Mouse (Mus musculus) CH12.LX (cell line): ENCODE results near the gene Akap12.

Experiments
- CTCF ChIP-seq, 2 experiments: IDR thresholded peaks in 1 of 2; conservative IDR thresholded peaks in 1 of 2; 2 replicates each; pipeline ENCODE4 v1.5.1; 2011 to 2012; ENCODE audit warnings: low read depth in 2 of 2, low read length in 2 of 2, improper control_type of control experiment in 1 of 2, inconsistent platforms in 1 of 2, mild to moderate bottlenecking in 1 of 2, moderate library complexity in 1 of 2
- EP300 ChIP-seq: IDR thresholded peaks from 2 replicates; pipeline ENCODE4 v1.6.1; 2011; ENCODE audit warnings: low read length, improper control_type of control experiment
- ETS1 ChIP-seq: conservative IDR thresholded peaks from 2 replicates; pipeline ENCODE4 v1.6.1; 2012; ENCODE audit warnings: low read depth, mild to moderate bottlenecking, inconsistent platforms, low read length, improper control_type of control experiment, moderate library complexity
- JUND ChIP-seq: conservative IDR thresholded peaks from 2 replicates; pipeline ENCODE4 v1.6.1; 2011; ENCODE audit warnings: low read depth, low read length, improper control_type of control experiment
- KAT2A ChIP-seq: IDR thresholded peaks from 2 replicates; pipeline ENCODE4 v1.6.1; 2012; ENCODE audit warnings: low read length, improper control_type of control experiment, inconsistent platforms; ENCODE audit not compliant: insufficient replicate concordance
- MAX ChIP-seq: IDR thresholded peaks from 2 replicates; pipeline ENCODE4 v1.6.1; 2011; ENCODE audit warnings: low read length, improper control_type of control experiment
- MEF2A ChIP-seq: IDR thresholded peaks from 2 replicates; pipeline ENCODE4 v1.6.1; 2014; ENCODE audit warnings: low read depth, mild to moderate bottlenecking, inconsistent platforms, low read length, improper control_type of control experiment, borderline replicate concordance
- NRF1 ChIP-seq: IDR thresholded peaks from 2 replicates; pipeline ENCODE4 v1.6.1; 2014; ENCODE audit warnings: low read depth, mild to moderate bottlenecking, inconsistent platforms, low read length, improper control_type of control experiment, moderate library complexity
- POLR2A ChIP-seq: IDR thresholded peaks from 2 replicates; pipeline ENCODE4 v1.6.1; 2011; ENCODE audit warnings: low read depth, mild to moderate bottlenecking, improper control_type of control experiment, low read length
- TCF12 ChIP-seq: IDR thresholded peaks from 2 replicates; pipeline ENCODE4 v1.6.1; 2014; ENCODE audit warnings: low read depth, mild to moderate bottlenecking, inconsistent platforms, low read length, improper control_type of control experiment
- USF1 ChIP-seq: IDR thresholded peaks from 2 replicates; pipeline ENCODE4 v1.6.1; 2014; ENCODE audit warnings: low read depth, mild to moderate bottlenecking, inconsistent platforms, low read length, improper control_type of control experiment

- TF ChIP-seq POLR2A (no peak), CTCF (conservative IDR thresholded peaks at IDR 0.05 in 1 of 2, IDR thresholded peaks at IDR 0.05 in 1 of 2; ENCODE audit: low read depth in 2 of 2, low read length in 2 of 2) (no peak), JUND (no peak), KAT2A (no peak), ETS1 (no peak), NRF1 (no peak), EP300 (no peak), MAX (no peak), TCF12 (no peak), USF1 (no peak), MEF2A (no peak)
Measured at GRCm38 (mm10) chr10:4364618-4365017, 98.4 kb downstream of the Akap12 start.
